Mouse (Mus musculus) G1E (cell line): ENCODE results near the gene Ifngr2. TPM values are rescaled to one million over a fixed set of nuclear protein-coding genes. Genes with fewer than 3 reads are reported as not detected.

Source experiments
- ATAC-seq: 2 replicates; pipeline ENCODE4 v1.8.0; 2016; ENCODE audit warnings: mild to moderate bottlenecking; ENCODE audit not compliant: insufficient number of reproducible peaks, poor library complexity, low FRiP score, severe bottlenecking; ENCODE audit errors: extremely low read depth
- DNase-seq: peaks from one replicate; pipeline ENCODE4 v3.0.0; 2012; ENCODE audit warnings: low spot score
- H3K27me3 ChIP-seq: 2 replicates; pipeline ENCODE4 v1.6.1; 2012; ENCODE audit warnings: mild to moderate bottlenecking, low read length, inconsistent platforms; ENCODE audit not compliant: insufficient read depth
- H3K36me3 ChIP-seq: replicated peaks from 2 replicates; pipeline ENCODE3; 2012; ENCODE audit warnings: mild to moderate bottlenecking, inconsistent platforms
- H3K4me1 ChIP-seq: 2 replicates; pipeline ENCODE4 v1.6.1; 2012; ENCODE audit warnings: low read depth, low read length, inconsistent platforms, mixed read lengths; ENCODE audit not compliant: insufficient read depth
- H3K4me3 ChIP-seq: 2 replicates; pipeline ENCODE4 v1.5.1; 2012; ENCODE audit warnings: low read depth, mild to moderate bottlenecking, inconsistent platforms, low read length, moderate library complexity, mixed read lengths
- H3K9me3 ChIP-seq: replicated peaks from 2 replicates; pipeline ENCODE4 v1.6.1; 2012; ENCODE audit warnings: inconsistent platforms
- CTCF ChIP-seq: IDR thresholded peaks from 2 replicates; pipeline ENCODE4 v1.5.1; 2012; ENCODE audit warnings: low read depth, low read length, inconsistent platforms, mixed read lengths
- GATA1 ChIP-seq: IDR thresholded peaks from 2 replicates; pipeline ENCODE4 v1.6.1; 2012; ENCODE audit warnings: borderline replicate concordance, low read length, inconsistent platforms, mixed read lengths
- GATA2 ChIP-seq: IDR thresholded peaks from 2 replicates; pipeline ENCODE4 v1.6.1; 2012; ENCODE audit warnings: low read depth, low read length, inconsistent platforms, borderline replicate concordance
- POLR2AphosphoS5 ChIP-seq: IDR thresholded peaks from 2 replicates; pipeline ENCODE4 v1.6.1; 2012; ENCODE audit warnings: low read depth, low read length, inconsistent platforms; ENCODE audit not compliant: insufficient replicate concordance
- TAL1 ChIP-seq: conservative IDR thresholded peaks from 2 replicates; pipeline ENCODE4 v1.6.1; 2012; ENCODE audit warnings: low read depth, low read length, inconsistent platforms, mixed read lengths
- polyA plus RNA-seq: library from polyadenylated mRNA; stranded (reverse); fragments of >175 nt; gene quantifications from 2 replicates; pipeline ENCODE4 v1.2.3, GENCODE M21; 2012
- total RNA-seq, 2 experiments: library from RNA; stranded (forward) in 1 of 2; stranded (reverse) in 1 of 2; fragments of 200-1000 nt in 1 of 2; fragments of >200 nt in 1 of 2; fragmentation: Nextera tagmentation in 1 of 2; gene quantifications; 2 replicates each; pipeline ENCODE4 v1.2.3; 2014 to 2017

Gene Ifngr2
- total and polyA plus RNA-seq, 3 experiments = 20.0 to 38.9 (median 20.8) TPM

DNA sequence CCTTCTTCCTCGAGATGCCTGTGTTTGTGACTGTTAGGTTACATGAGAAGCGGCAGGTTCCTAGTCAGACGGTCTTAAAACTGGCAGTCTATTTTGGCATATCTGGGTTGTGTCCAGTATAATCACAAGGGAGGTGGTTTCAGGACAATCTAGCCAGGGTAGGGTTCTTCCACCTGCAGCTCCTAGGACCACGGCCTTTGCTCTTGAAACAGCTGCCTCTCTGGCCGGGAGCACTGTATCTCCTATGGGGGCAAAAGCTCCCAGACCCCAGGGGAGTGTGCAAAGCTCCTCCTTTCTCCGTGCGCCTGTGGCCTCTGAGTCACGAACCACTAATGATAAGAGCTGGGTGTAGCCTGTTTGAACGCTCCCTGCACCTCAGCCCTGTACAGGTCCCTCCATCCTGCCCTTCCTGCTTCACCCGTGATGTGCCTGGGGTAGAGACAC, 4.2 kb downstream of the Ifngr2 start:
- peaks cover 63% of the 10 kb centered on the region for H3K36me3 ChIP-seq
- H3K4me3 ChIP-seq = peak overlapping the region; percentile 44; the same call in 1 of the 2 replicates

GRCm38 (mm10) chr16:91552072-91552471, 5.2 kb downstream of the Ifngr2 start:
- DNase-seq = no peak
- H3K36me3 ChIP-seq = peaks cover 73% of the 10 kb centered on the region
- no peak overlapping the region for H3K4me3 ChIP-seq
- peaks cover 69% of the 10 kb centered on the region for H3K4me1 ChIP-seq
- H3K27me3 ChIP-seq = no peaks in the 10 kb centered on the region
- TF ChIP-seq POLR2AphosphoS5 (no peak), GATA1 (no peak), CTCF (no peak), GATA2 (no peak), TAL1 (no peak)
- no peaks in the 10 kb centered on the region for H3K9me3 ChIP-seq
- ATAC-seq = no peak

More for the DNA sequence above, 4.2 kb downstream of the Ifngr2 start:
- no peak for TF ChIP-seq GATA1
- TF ChIP-seq CTCF = no peak
- no peak for TF ChIP-seq TAL1
- TF ChIP-seq POLR2AphosphoS5 = no peak
- no peaks in the 10 kb centered on the region for H3K9me3 ChIP-seq
- no peaks in the 10 kb centered on the region for H3K27me3 ChIP-seq
- H3K4me1 ChIP-seq = peaks cover 74% of the 10 kb centered on the region
- DNase-seq (peak; percentile 61), ATAC-seq (peak; percentile 61)

- Histone ChIP-seq H3K9me3 (no peaks in the 10 kb centered on the region), H3K36me3 (peaks cover 88% of the 10 kb centered on the region), H3K4me1 (peaks cover 59% of the 10 kb centered on the region), H3K4me3 (peak overlapping the region; percentile 11; the same call in 1 of the 2 replicates), H3K27me3 (no peaks in the 10 kb centered on the region)
- DNase-seq = no peak
- TF ChIP-seq TAL1 (no peak), GATA2 (no peak), POLR2AphosphoS5 (no peak), CTCF (no peak), GATA1 (no peak)
- ATAC-seq = no peak
Measured at GRCm38 (mm10) chr16:91553625-91554024, 6.8 kb downstream of the Ifngr2 start.

- ATAC-seq = no peak
- no peak for DNase-seq
- Histone ChIP-seq H3K9me3 (no peaks in the 10 kb centered on the region), H3K4me1 (peaks cover 45% of the 10 kb centered on the region), H3K4me3 (no peak overlapping the region), H3K27me3 (no peaks in the 10 kb centered on the region), H3K36me3 (peaks cover 95% of the 10 kb centered on the region)
- no peak for TF ChIP-seq CTCF
- no peak for TF ChIP-seq POLR2AphosphoS5
- no peak for TF ChIP-seq TAL1
- no peak for TF ChIP-seq GATA1
- no peak for TF ChIP-seq GATA2
Measured at GRCm38 (mm10) chr16:91555017-91555605, 8.2 kb downstream of the Ifngr2 start.

DNA sequence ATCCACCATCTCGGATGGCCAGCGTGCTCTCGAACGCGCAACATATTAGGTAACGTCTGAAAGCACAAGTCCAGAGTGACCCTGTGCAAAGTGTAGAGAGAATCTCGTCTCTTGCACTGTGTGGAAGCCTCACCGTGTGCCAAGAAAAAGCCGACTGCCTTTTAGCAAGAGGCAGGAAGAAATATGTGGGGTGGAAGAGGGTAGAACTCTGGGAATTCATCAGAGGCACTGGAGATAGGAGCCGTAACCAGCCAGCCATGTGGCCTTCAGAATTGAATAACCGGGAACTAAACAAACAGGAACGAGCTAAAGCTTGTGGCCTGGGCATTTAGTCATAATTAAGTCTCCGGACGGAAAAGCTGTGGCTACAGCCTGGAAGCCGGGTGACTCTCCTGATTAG, 9.8 kb downstream of the Ifngr2 start:
- no peak for TF ChIP-seq GATA2
- TF ChIP-seq TAL1 = no peak
- no peak for TF ChIP-seq GATA1
- no peak for TF ChIP-seq POLR2AphosphoS5
- no peak for TF ChIP-seq CTCF
- Histone ChIP-seq H3K9me3 (no peaks in the 10 kb centered on the region), H3K36me3 (peaks cover 100% of the 10 kb centered on the region), H3K4me3 (no peak overlapping the region), H3K4me1 (peaks cover 34% of the 10 kb centered on the region), H3K27me3 (no peaks in the 10 kb centered on the region)
- ATAC-seq (no peak), DNase-seq (no peak)

- no peak overlapping the region for H3K4me3 ChIP-seq
- TF ChIP-seq GATA2 (no peak), TAL1 (no peak)
- H3K36me3 ChIP-seq = peaks cover 100% of the 10 kb centered on the region
- H3K9me3 ChIP-seq = no peaks in the 10 kb centered on the region
- H3K4me1 ChIP-seq = peaks cover 28% of the 10 kb centered on the region
- DNase-seq = no peak
- ATAC-seq = no peak
- no peaks in the 10 kb centered on the region for H3K27me3 ChIP-seq
Measured at GRCm38 (mm10) chr16:91557214-91557613, 10.3 kb downstream of the Ifngr2 start.

GRCm38 (mm10) chr16:91557693-91558092, 10.8 kb downstream of the Ifngr2 start:
- H3K36me3 ChIP-seq = peaks cover 100% of the 10 kb centered on the region
- no peaks in the 10 kb centered on the region for H3K9me3 ChIP-seq
- H3K27me3 ChIP-seq = no peaks in the 10 kb centered on the region
- no peak overlapping the region for H3K4me3 ChIP-seq
- DNase-seq (no peak), ATAC-seq (no peak)
- H3K4me1 ChIP-seq = peaks cover 25% of the 10 kb centered on the region
- TF ChIP-seq GATA1 (no peak), CTCF (no peak)
